26 mouse cellular contexts compared by ENCODE assay signal in the genomic region with DNA sequence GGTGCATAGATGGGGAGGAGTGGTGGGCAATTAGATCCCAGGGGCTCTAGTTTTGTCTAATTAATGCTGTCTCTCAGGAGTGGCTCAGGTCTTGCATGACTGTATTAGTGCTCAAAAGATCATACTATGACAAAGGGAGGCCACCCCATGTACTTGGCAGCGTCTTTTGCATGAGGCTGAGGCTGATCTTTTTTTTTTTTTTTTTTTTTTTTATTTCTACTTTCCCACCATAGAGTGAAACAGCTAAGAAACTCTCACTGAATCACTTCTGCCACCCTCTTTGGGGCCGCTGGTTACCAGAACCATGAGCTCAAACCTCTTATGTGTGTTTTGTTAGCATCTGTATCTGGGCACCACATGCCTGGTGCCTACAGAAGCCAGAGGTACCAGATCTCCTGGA.
"Had no signal": no experiment of that assay in that cellular context is flagged by ENCODE, and none has a peak within 500 bp of the region (broad histone marks: within the 10 kb centered on the region; RNA-seq: fewer than 3 reads in every experiment).

No protein-coding gene starts in this region.

- DNase-seq: gastrocnemius, adult 2 months; gastrocnemius, postnatal 10 days; gastrocnemius, postnatal 25 days; heart, adult 2 months; heart, postnatal 14 days; heart, postnatal 4 days; kidney, adult 11 months; kidney, adult 2 months; kidney, adult 9 months; kidney, postnatal 14 days; kidney, postnatal 36 days; layer of hippocampus, adult 9-11 months; layer of hippocampus, postnatal 36 days; left cerebral cortex, postnatal 4 days had no signal

- H3K36me3 ChIP-seq: heart, embryonic 13.5 days; heart, embryonic 15.5 days; hindbrain, embryonic 10.5 days; hindbrain, embryonic 12.5 days; kidney, embryonic 15.5 days; limb, embryonic 13.5 days; limb, embryonic 15.5 days; liver, embryonic 12.5 days had no signal

- H3K27ac ChIP-seq: gastrocnemius, adult 2 months; heart, adult 2 months; heart, embryonic 15.5 days; hindbrain, embryonic 10.5 days; hindbrain, embryonic 12.5 days; hindbrain, embryonic 14.5 days; kidney, embryonic 15.5 days; kidney, postnatal 0 days; limb, embryonic 13.5 days; limb, embryonic 15.5 days; liver, embryonic 12.5 days; liver, embryonic 14.5 days had no signal

- H3K9me3 ChIP-seq: heart, embryonic 13.5 days; heart, embryonic 15.5 days; hindbrain, embryonic 10.5 days; hindbrain, embryonic 12.5 days; kidney, embryonic 15.5 days; limb, embryonic 13.5 days; limb, embryonic 15.5 days; liver, embryonic 12.5 days had no signal

- H3K4me3 ChIP-seq: gastrocnemius, adult 2 months; heart, adult 2 months; heart, embryonic 13.5 days; heart, embryonic 15.5 days; hindbrain, embryonic 10.5 days; hindbrain, embryonic 12.5 days; kidney, embryonic 15.5 days; limb, embryonic 13.5 days; limb, embryonic 15.5 days; liver, embryonic 12.5 days had no signal

- H3K27me3 ChIP-seq: heart, embryonic 13.5 days; heart, embryonic 15.5 days; hindbrain, embryonic 12.5 days; kidney, embryonic 15.5 days; liver, embryonic 12.5 days had no signal

- H3K9ac ChIP-seq: heart, embryonic 13.5 days; heart, embryonic 15.5 days; hindbrain, embryonic 12.5 days; hindbrain, embryonic 14.5 days; kidney, embryonic 15.5 days; limb, embryonic 13.5 days; limb, embryonic 15.5 days; liver, embryonic 12.5 days; liver, embryonic 14.5 days had no signal

- H3K4me2 ChIP-seq: heart, embryonic 11.5 days; heart, embryonic 13.5 days; heart, embryonic 15.5 days; hindbrain, embryonic 12.5 days; hindbrain, embryonic 14.5 days; kidney, embryonic 15.5 days; limb, embryonic 13.5 days; limb, embryonic 15.5 days; liver, embryonic 12.5 days had no signal

- H3K4me1 ChIP-seq: hindbrain, embryonic 10.5 days; hindbrain, embryonic 12.5 days; liver, embryonic 12.5 days had no signal
